Mouse (Mus musculus) hematopoietic stem cell, adult 5-6 weeks (primary cell): ENCODE results near the gene St8sia2. TPM values are rescaled to one million over a fixed set of nuclear protein-coding genes. Genes with fewer than 3 reads are reported as not detected.

Experiments used
- ATAC-seq, 2 experiments: fragments of 125-278 bp in 1 of 2; replicated peaks in 1 of 2; 2 replicates each; pipeline ENCODE4 v1.8.0; 2016 to 2017; ENCODE audit warnings: inconsistent platforms in 2 of 2, mild to moderate bottlenecking in 2 of 2, moderate number of reproducible peaks in 2 of 2, low read depth in 1 of 2, moderate TSS enrichment in 1 of 2; ENCODE audit not compliant: low FRiP score in 2 of 2, poor library complexity in 2 of 2, severe bottlenecking in 2 of 2, insufficient read depth in 1 of 2, low TSS enrichment in 1 of 2
- total RNA-seq: library from RNA; stranded (forward); fragments of 172-1452, 232-1000 nt; gene quantifications from 2 replicates; pipeline ENCODE4 v1.2.3, GENCODE M21; 2017

Gene St8sia2
- total RNA-seq, 1 experiment from 2014 or later = 1.9 TPM

GRCm38 (mm10) chr7:73910843-73911242 lies 102.6 kb downstream of the St8sia2 start:
- no peak for ATAC-seq

DNA sequence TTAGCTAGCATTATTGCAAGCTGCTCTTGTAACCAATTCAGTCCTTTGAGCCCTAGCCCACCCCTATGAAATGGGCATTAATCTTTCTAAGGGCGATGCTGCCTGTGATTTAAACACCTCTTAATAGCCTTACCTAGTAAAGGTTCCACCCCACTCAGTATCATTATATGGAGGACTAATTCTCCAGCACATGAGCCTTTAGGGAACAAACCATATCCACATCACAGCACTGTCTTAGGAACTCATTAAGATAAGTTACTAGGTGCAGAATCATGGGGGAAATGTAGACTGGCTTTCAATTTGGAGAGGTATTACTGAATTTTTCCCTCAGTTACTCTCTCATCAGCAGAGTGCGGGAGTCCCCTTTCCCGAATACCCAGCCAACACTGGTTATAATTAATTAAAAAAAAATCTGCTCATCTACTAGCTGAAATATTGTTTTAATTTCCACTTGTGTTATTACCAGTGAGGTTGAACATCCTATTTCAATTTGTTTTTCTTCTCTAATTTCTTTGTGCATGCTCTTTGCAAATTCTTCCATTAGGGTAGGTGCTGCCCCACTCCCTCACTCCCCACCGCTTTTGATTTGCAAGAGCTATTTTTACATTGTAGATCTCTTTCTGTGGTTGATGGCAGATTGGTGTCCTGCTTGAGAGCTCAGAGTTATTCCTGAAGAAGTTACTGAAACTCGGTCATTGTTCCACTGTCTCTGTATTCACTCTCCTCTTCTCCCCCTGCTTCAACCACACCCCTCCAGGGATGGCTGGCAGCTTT lies 103.9 kb downstream of the St8sia2 start:
- ATAC-seq = no peak

GRCm38 (mm10) chr7:73894506-73894905 lies 119.0 kb downstream of the St8sia2 start:
- no peak for ATAC-seq

GRCm38 (mm10) chr7:73891830-73892229 lies 121.7 kb downstream of the St8sia2 start:
- ATAC-seq = no peak

GRCm38 (mm10) chr7:73890891-73891610 lies 122.4 kb downstream of the St8sia2 start:
- ATAC-seq = no peak

- no peak for ATAC-seq
Observed at GRCm38 (mm10) chr7:73890466-73890865, 123.0 kb downstream of the St8sia2 start.
